Mouse (Mus musculus) kidney, adult 9 months (tissue): ENCODE data around the gene Fgfr2.

Source experiments
- DNase-seq: peaks from one replicate; pipeline ENCODE4 v3.0.0; 2022

Gene Fgfr2

GRCm38 (mm10) chr7:132345526-132346070 lies 777.6 kb downstream of the Fgfr2 start:
- DNase-seq: no peak

GRCm38 (mm10) chr7:132344606-132345005 lies 778.5 kb downstream of the Fgfr2 start:
- no peak for DNase-seq

GRCm38 (mm10) chr7:132343900-132344299 lies 779.2 kb downstream of the Fgfr2 start:
- DNase-seq: no peak

- no peak for DNase-seq
Measured at GRCm38 (mm10) chr7:132343146-132343545, 780.0 kb downstream of the Fgfr2 start.

- peak; percentile 48 for DNase-seq
Measured at GRCm38 (mm10) chr7:132339041-132339839, 783.9 kb downstream of the Fgfr2 start.

GRCm38 (mm10) chr7:132338350-132338749 lies 784.8 kb downstream of the Fgfr2 start:
- peak; percentile 57 for DNase-seq

GRCm38 (mm10) chr7:132337268-132337917 lies 785.8 kb downstream of the Fgfr2 start:
- DNase-seq: no peak

GRCm38 (mm10) chr7:132336781-132337180 lies 786.4 kb downstream of the Fgfr2 start:
- no peak for DNase-seq

GRCm38 (mm10) chr7:132335367-132335766 lies 787.8 kb downstream of the Fgfr2 start:
- DNase-seq: no peak

- no peak for DNase-seq
Measured at GRCm38 (mm10) chr7:132333078-132333477, 790.1 kb downstream of the Fgfr2 start.

GRCm38 (mm10) chr7:132332176-132332575 lies 791.0 kb downstream of the Fgfr2 start:
- no peak for DNase-seq

- DNase-seq: no peak
Measured at GRCm38 (mm10) chr7:132330179-132330578, 793.0 kb downstream of the Fgfr2 start.

- DNase-seq: peak; percentile 52
Measured at GRCm38 (mm10) chr7:132328648-132329047, 794.5 kb downstream of the Fgfr2 start.

GRCm38 (mm10) chr7:132325549-132326331 lies 797.4 kb downstream of the Fgfr2 start:
- peak; percentile 95 for DNase-seq

- no peak for DNase-seq
Measured at GRCm38 (mm10) chr7:132323430-132323829, 799.7 kb downstream of the Fgfr2 start.

- no peak for DNase-seq
Measured at GRCm38 (mm10) chr7:132321392-132321958, 801.7 kb downstream of the Fgfr2 start.

- peak; percentile 68 for DNase-seq
Measured at GRCm38 (mm10) chr7:132317036-132317541, 806.1 kb downstream of the Fgfr2 start, which contains the start of gene Chst15. Gene Chst15 (minus strand): TSS chr7:132317228.

- DNase-seq: peak; percentile 59
Measured at GRCm38 (mm10) chr7:132316101-132317035, 806.8 kb downstream of the Fgfr2 start.

- peak; percentile 72 for DNase-seq
Measured at GRCm38 (mm10) chr7:132315149-132316091, 807.7 kb downstream of the Fgfr2 start.

GRCm38 (mm10) chr7:132312396-132312795 lies 810.8 kb downstream of the Fgfr2 start:
- no peak for DNase-seq
